Mouse (Mus musculus): ENCODE measurements around the gene Trim8. TPM values are rescaled to one million over a fixed set of nuclear protein-coding genes. Genes with fewer than 3 reads are reported as not detected.

Trim8 gene
- total and polyA plus RNA-seq, 2 experiments from 2014 or later = 14.3 to 35.9 TPM

- WGBS = 69% methylated on average over 3 of the region's 3 CpGs
- Histone ChIP-seq H3K4me2 (ENCODE audit: low read depth, low read length) (no peak overlapping the region), H3K9ac (replicated peaks; ENCODE audit: low read depth, low read length) (no peak overlapping the region), H3K9me3 (replicated peaks; ENCODE audit: control insufficient read depth, low read length) (no peaks in the 10 kb centered on the region), H3K4me1 (ENCODE audit: control insufficient read depth, insufficient read depth) (peaks cover 17% of the 10 kb centered on the region), H3K27me3 (ENCODE audit: control insufficient read depth, insufficient read depth, low read length) (no peaks in the 10 kb centered on the region), H3K4me3 (ENCODE audit: low read depth, low read length) (no peak overlapping the region), H3K36me3 (replicated peaks; ENCODE audit: control insufficient read depth, insufficient read depth, low read length) (peaks cover 49% of the 10 kb centered on the region), H3K27ac (ENCODE audit: low read depth) (peak overlapping the region; percentile 32; the same call in 1 of the 2 replicates)
- ATAC-seq (ENCODE audit: insufficient read depth, low read depth) (no peak), DNase-seq (ENCODE audit: low spot score) (no peak)
- TF ChIP-seq CTCF (IDR thresholded peaks at IDR 0.05; ENCODE audit: low read depth) (no peak), EP300 (IDR thresholded peaks at IDR 0.05; ENCODE audit: low read depth) (no peak)
Observed at GRCm38 (mm10) chr19:46516667-46517528, 15.4 kb downstream of the Trim8 start.

GRCm38 (mm10) chr19:46517529-46518351 is 16.2 kb downstream of the Trim8 start:
- Histone ChIP-seq H3K4me1 (ENCODE audit: control insufficient read depth, insufficient read depth) (peaks cover 19% of the 10 kb centered on the region), H3K9me3 (replicated peaks; ENCODE audit: control insufficient read depth, low read length) (no peaks in the 10 kb centered on the region), H3K27me3 (ENCODE audit: control insufficient read depth, insufficient read depth, low read length) (no peaks in the 10 kb centered on the region), H3K9ac (replicated peaks; ENCODE audit: low read depth, low read length) (0 out of 2 replicates have a peak overlapping the region, but pooled peaks have one; percentile 42), H3K27ac (ENCODE audit: low read depth) (peak overlapping the region; percentile 47; the same call in 1 of the 2 replicates), H3K4me3 (ENCODE audit: low read depth, low read length) (0 out of 2 replicates have a peak overlapping the region, but pooled peaks have one; percentile 29), H3K4me2 (ENCODE audit: low read depth, low read length) (peak overlapping the region; percentile 61), H3K36me3 (replicated peaks; ENCODE audit: control insufficient read depth, insufficient read depth, low read length) (peaks cover 41% of the 10 kb centered on the region)
- 0 out of 2 replicates have a peak, but pooled peaks have one; percentile 4 for ATAC-seq (ENCODE audit: insufficient read depth, low read depth)
- 41% methylated on average over 11 of the region's 14 CpGs for WGBS
- no peak for TF ChIP-seq EP300 (IDR thresholded peaks at IDR 0.05; ENCODE audit: low read depth)
- TF ChIP-seq CTCF (IDR thresholded peaks at IDR 0.05; ENCODE audit: low read depth) = no peak
- no peak for DNase-seq (ENCODE audit: low spot score)

- Histone ChIP-seq H3K9ac (replicated peaks; ENCODE audit: low read depth, low read length) (peak overlapping the region; percentile 42; the same call in 1 of the 2 replicates), H3K9me3 (replicated peaks; ENCODE audit: control insufficient read depth, low read length) (no peaks in the 10 kb centered on the region), H3K4me2 (ENCODE audit: low read depth, low read length) (peak overlapping the region; percentile 61), H3K4me1 (ENCODE audit: control insufficient read depth, insufficient read depth) (peaks cover 25% of the 10 kb centered on the region), H3K4me3 (ENCODE audit: low read depth, low read length) (peak overlapping the region; percentile 29), H3K27me3 (ENCODE audit: control insufficient read depth, insufficient read depth, low read length) (no peaks in the 10 kb centered on the region), H3K27ac (ENCODE audit: low read depth) (peak overlapping the region; percentile 47; the same call in 1 of the 2 replicates), H3K36me3 (replicated peaks; ENCODE audit: control insufficient read depth, insufficient read depth, low read length) (peaks cover 35% of the 10 kb centered on the region)
- WGBS = 3% methylated on average over 12 of the region's 13 CpGs
- TF ChIP-seq CTCF (IDR thresholded peaks at IDR 0.05; ENCODE audit: low read depth) (no peak), EP300 (IDR thresholded peaks at IDR 0.05; ENCODE audit: low read depth) (no peak)
- DNase-seq (ENCODE audit: low spot score) (no peak), ATAC-seq (ENCODE audit: insufficient read depth, low read depth) (peak; percentile 54)
Observed at GRCm38 (mm10) chr19:46518352-46518787, 16.9 kb downstream of the Trim8 start.

- Histone ChIP-seq H3K9me3 (replicated peaks; ENCODE audit: control insufficient read depth, low read length) (no peaks in the 10 kb centered on the region), H3K4me3 (ENCODE audit: low read depth, low read length) (0 out of 2 replicates have a peak overlapping the region, but pooled peaks have one; percentile 29), H3K4me2 (ENCODE audit: low read depth, low read length) (peak overlapping the region; percentile 61), H3K27ac (ENCODE audit: low read depth) (no peak overlapping the region), H3K9ac (replicated peaks; ENCODE audit: low read depth, low read length) (peak overlapping the region; percentile 42; the same call in 1 of the 2 replicates), H3K4me1 (ENCODE audit: control insufficient read depth, insufficient read depth) (peaks cover 31% of the 10 kb centered on the region), H3K27me3 (ENCODE audit: control insufficient read depth, insufficient read depth, low read length) (no peaks in the 10 kb centered on the region), H3K36me3 (replicated peaks; ENCODE audit: control insufficient read depth, insufficient read depth, low read length) (peaks cover 28% of the 10 kb centered on the region)
- WGBS = 13% methylated on average over 5 of the region's 5 CpGs
- no peak for ATAC-seq (ENCODE audit: insufficient read depth, low read depth)
- no peak for DNase-seq (ENCODE audit: low spot score)
- no peak for TF ChIP-seq EP300 (IDR thresholded peaks at IDR 0.05; ENCODE audit: low read depth)
- no peak for TF ChIP-seq CTCF (IDR thresholded peaks at IDR 0.05; ENCODE audit: low read depth)
Observed at GRCm38 (mm10) chr19:46518828-46519621, 17.5 kb downstream of the Trim8 start.

GRCm38 (mm10) chr19:46521698-46522097 is 20.2 kb downstream of the Trim8 start:
- H3K9me3 ChIP-seq (replicated peaks; ENCODE audit: control insufficient read depth, low read length) = no peaks in the 10 kb centered on the region
- TF ChIP-seq CTCF (IDR thresholded peaks at IDR 0.05; ENCODE audit: low read depth) = no peak
- TF ChIP-seq EP300 (IDR thresholded peaks at IDR 0.05; ENCODE audit: low read depth) = no peak
- H3K4me3 ChIP-seq (ENCODE audit: low read depth, low read length) = no peak overlapping the region
- no peak overlapping the region for H3K4me2 ChIP-seq (ENCODE audit: low read depth, low read length)
- H3K27me3 ChIP-seq (ENCODE audit: control insufficient read depth, insufficient read depth, low read length) = no peaks in the 10 kb centered on the region
- DNase-seq (ENCODE audit: low spot score) (no peak), ATAC-seq (ENCODE audit: insufficient read depth, low read depth) (no peak)
- no peak overlapping the region for H3K27ac ChIP-seq (ENCODE audit: low read depth)
- no peak overlapping the region for H3K9ac ChIP-seq (replicated peaks; ENCODE audit: low read depth, low read length)
- peaks cover 1% of the 10 kb centered on the region for H3K36me3 ChIP-seq (replicated peaks; ENCODE audit: control insufficient read depth, insufficient read depth, low read length)
- peaks cover 55% of the 10 kb centered on the region for H3K4me1 ChIP-seq (ENCODE audit: control insufficient read depth, insufficient read depth)
